16 mouse cellular contexts compared by ENCODE assay signal in the genomic region with DNA sequence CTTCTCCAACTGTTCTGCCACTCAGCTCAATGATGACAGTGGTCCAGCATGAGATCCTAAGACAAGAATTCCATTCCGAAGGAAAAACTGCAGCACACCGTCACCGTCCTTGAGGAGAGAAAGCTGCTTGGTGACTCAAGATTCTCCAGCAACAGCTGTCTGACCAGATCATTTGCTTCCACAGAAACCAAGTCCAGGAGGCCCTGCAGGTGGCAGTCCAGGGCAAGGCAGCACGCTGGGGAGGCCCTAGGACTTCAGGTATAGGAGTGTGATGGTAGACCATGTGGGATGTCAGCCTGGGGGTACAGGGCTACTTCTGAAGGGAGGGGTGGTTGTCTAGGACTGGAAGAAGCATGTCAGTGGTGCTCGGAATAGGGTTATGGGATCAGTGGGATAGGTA.
A peak's percentile ranks its signal among the peaks of the same experiment; 100 is the strongest.
DNase-seq lines count a peak whose midpoint lies in the region; ATAC-seq and TF ChIP-seq lines count a peak whose summit lies in the region.
"Had no signal": no experiment of that assay in that cellular context is flagged by ENCODE, and none has a peak within 500 bp of the region (broad histone marks: within the 10 kb centered on the region; RNA-seq: fewer than 3 reads in every experiment).

No protein-coding gene starts in this region.

- no peak overlapping the region for H3K4me2 ChIP-seq in heart, embryonic 12.5 days
- H3K4me2 ChIP-seq: limb, embryonic 12.5 days; liver, embryonic 15.5 days; midbrain, embryonic 13.5 days had no signal

- DNase-seq in adrenal gland, postnatal 14 days, result peak; percentile 28
- no peak for DNase-seq in adrenal gland, adult 18-20 months (ENCODE audit: low spot score in 2 of 2)
- peak; percentile 19 for DNase-seq in heart, postnatal 4 days
- DNase-seq in left cerebral cortex, postnatal 25 days (ENCODE audit: low spot score in 2 of 2), result peak; percentile 13 to 22
- DNase-seq in left cerebral cortex, adult 18-20 months (ENCODE audit: low spot score in 2 of 2), result no peak
- DNase-seq in thymus, postnatal 4 days, result no peak
- DNase-seq: cerebellum, adult 11-12 months; heart, postnatal 36 days; lung, postnatal 36 days; thymus, postnatal 14 days had no signal

- intact Hi-C loops in left cerebral cortex, postnatal 25 days (cut with DNase I), result no loop called here

- H3K27ac ChIP-seq in heart, embryonic 12.5 days (ENCODE audit: poor library complexity, severe bottlenecking), result no peak overlapping the region
- H3K27ac ChIP-seq in cortical plate, adult 2 months (ENCODE audit: insufficient read depth, low read length), result no peak overlapping the region
- H3K27ac ChIP-seq: forebrain, embryonic 10.5 days; limb, embryonic 12.5 days; liver, embryonic 15.5 days; midbrain, embryonic 13.5 days had no signal

- H3K36me3 ChIP-seq in heart, embryonic 12.5 days, result no peaks in the 10 kb centered on the region
- H3K36me3 ChIP-seq: forebrain, embryonic 10.5 days; limb, embryonic 12.5 days; liver, embryonic 15.5 days; midbrain, embryonic 13.5 days had no signal

- H3K27me3 ChIP-seq in heart, embryonic 12.5 days (replicated peaks), result peaks cover 22% of the 10 kb centered on the region
- H3K27me3 ChIP-seq: limb, embryonic 12.5 days; liver, embryonic 15.5 days; midbrain, embryonic 13.5 days had no signal

- no peak overlapping the region for H3K4me3 ChIP-seq in heart, embryonic 12.5 days
- H3K4me3 ChIP-seq in cortical plate, adult 2 months (ENCODE audit: insufficient read depth, low read length), result no peak overlapping the region
- H3K4me3 ChIP-seq: forebrain, embryonic 10.5 days; limb, embryonic 12.5 days; liver, embryonic 15.5 days; midbrain, embryonic 13.5 days had no signal

- no peak for TF ChIP-seq POLR2A in cortical plate, adult 2 months (IDR thresholded peaks at IDR 0.05; ENCODE audit: extremely low read depth, insufficient read depth, low read length)

- no peaks in the 10 kb centered on the region for H3K9me3 ChIP-seq in heart, embryonic 12.5 days (replicated peaks)
- H3K9me3 ChIP-seq: forebrain, embryonic 10.5 days; limb, embryonic 12.5 days; liver, embryonic 15.5 days; midbrain, embryonic 13.5 days had no signal

- peak; percentile 22; the same call in 1 of the 2 replicates for TF ChIP-seq CTCF in cortical plate, adult 2 months (IDR thresholded peaks at IDR 0.05; ENCODE audit: extremely low read depth, insufficient read depth, low read length)

- ATAC-seq in heart, embryonic 12.5 days (ENCODE audit: insufficient number of reproducible peaks, low FRiP score), result no peak
- ATAC-seq: midbrain, embryonic 13.5 days had no signal

- H3K9ac ChIP-seq in heart, embryonic 12.5 days, result no peak overlapping the region
- H3K9ac ChIP-seq: limb, embryonic 12.5 days; liver, embryonic 15.5 days; midbrain, embryonic 13.5 days had no signal

- 72% methylated on average over 5 of the region's 5 CpGs for WGBS in heart, embryonic 12.5 days

- no peaks in the 10 kb centered on the region for H3K4me1 ChIP-seq in heart, embryonic 12.5 days (replicated peaks)
- H3K4me1 ChIP-seq in cortical plate, adult 2 months (ENCODE audit: control insufficient read depth, insufficient read depth, low read length), result 0 out of 2 replicates have a peak, but pooled peaks cover 2% of the 10 kb centered on the region
- H3K4me1 ChIP-seq: limb, embryonic 12.5 days; liver, embryonic 15.5 days had no signal

Comparison
In these comparisons a context has a peak if more than half of its experiments do, and no peak if none do; other contexts are left out.
1. DNase-seq: peak in adrenal gland, postnatal 14 days (single experiment), heart, postnatal 4 days (single experiment) and left cerebral cortex, postnatal 25 days (2 of 2); none in adrenal gland, adult 18-20 months (0 of 2), left cerebral cortex, adult 18-20 months (0 of 2) and thymus, postnatal 4 days (single experiment).